Mouse (Mus musculus) intestine, postnatal 0 days (tissue): ENCODE measurements around the gene Aqp6. TPM values are rescaled to one million over a fixed set of nuclear protein-coding genes. Genes with fewer than 3 reads are reported as not detected.
A peak's percentile ranks its signal among the peaks of the same experiment; 100 is the strongest.

Experiments
- ATAC-seq: fragments of 200-750 bp; cut with Nextera tagmentation; 2 replicates; pipeline ENCODE4 v1.8.0; 2017; ENCODE audit warnings: mild to moderate bottlenecking, moderate TSS enrichment, moderate library complexity
- H3K27ac ChIP-seq: fragments of 300-500 bp; sonication (generic); 2 replicates; pipeline ENCODE4 v1.5.1; 2014; ENCODE audit warnings: mild to moderate bottlenecking, low read depth, low read length, moderate library complexity
- H3K27me3 ChIP-seq: fragments of 300-500 bp; sonication (generic); replicated peaks from 2 replicates; pipeline ENCODE4 v1.6.1; 2014; ENCODE audit warnings: low read length, mixed read lengths; ENCODE audit not compliant: control insufficient read depth, insufficient read depth
- H3K36me3 ChIP-seq: fragments of 300-500 bp; sonication (generic); 2 replicates; pipeline ENCODE4 v1.6.1; 2014; ENCODE audit warnings: mild to moderate bottlenecking, moderate library complexity; ENCODE audit not compliant: control insufficient read depth, insufficient read depth
- H3K4me1 ChIP-seq: fragments of 300-500 bp; sonication (generic); replicated peaks from 2 replicates; pipeline ENCODE4 v1.6.1; 2014; ENCODE audit warnings: antibody characterized with exemption, low read length, mixed read lengths; ENCODE audit not compliant: control insufficient read depth, insufficient read depth
- H3K4me2 ChIP-seq: fragments of 300-500 bp; sonication (generic); replicated peaks from 2 replicates; pipeline ENCODE4 v1.6.1; 2014; ENCODE audit warnings: low read depth, mild to moderate bottlenecking, moderate library complexity
- H3K4me3 ChIP-seq: fragments of 300-500 bp; sonication (generic); 2 replicates; pipeline ENCODE4 v1.5.1; 2014; ENCODE audit warnings: low read depth, low read length
- H3K9ac ChIP-seq: fragments of 300-500 bp; sonication (generic); 2 replicates; pipeline ENCODE4 v1.6.1; 2014; ENCODE audit warnings: mild to moderate bottlenecking, low read depth, low read length
- H3K9me3 ChIP-seq: fragments of 300-500 bp; sonication (generic); 2 replicates; pipeline ENCODE4 v1.6.1; 2016; ENCODE audit warnings: mixed run types; ENCODE audit not compliant: control insufficient read depth
- CTCF ChIP-seq: sonication (generic); IDR thresholded peaks from 2 replicates; pipeline ENCODE4 v1.5.1; 2016; ENCODE audit warnings: low read depth, mild to moderate bottlenecking, control low read depth, antibody characterized with exemption, moderate library complexity
- WGBS: fragments of 180-500 bp; shearing (Covaris S2); extraction: QIAGEN DNeasy Blood & Tissue Kit; methylation state at CpG from one replicate; pipeline ENCODE4 v1.1.7; 2014; 5-methylcytosine and 5-hydroxymethylcytosine counted together
- polyA plus RNA-seq: library from polyadenylated mRNA; unstranded; fragments of >200 nt; fragmentation: Nextera tagmentation; extraction: Ambion mirVana; gene quantifications from 2 replicates; pipeline ENCODE4 v1.2.1, GENCODE M21; 2015

Aqp6 gene
- polyA plus RNA-seq, 1 experiment from 2014 or later, result not detected

- H3K4me2 ChIP-seq, result no peak overlapping the region
- no peaks in the 10 kb centered on the region for H3K27me3 ChIP-seq
- no peaks in the 10 kb centered on the region for H3K36me3 ChIP-seq
- H3K9me3 ChIP-seq, result no peaks in the 10 kb centered on the region
- H3K4me1 ChIP-seq, result 0 out of 2 replicates have a peak, but pooled peaks cover 3% of the 10 kb centered on the region
- H3K4me3 ChIP-seq, result no peak overlapping the region
- no peak overlapping the region for H3K27ac ChIP-seq
- H3K9ac ChIP-seq, result no peak overlapping the region
- ATAC-seq, result no peak
- no peak for TF ChIP-seq CTCF
- WGBS, result 34% methylated on average over 4 of the region's 4 CpGs
These were observed 47.1 kb downstream of the Aqp6 start for GRCm38 (mm10) chr15:99648326-99648725.

GRCm38 (mm10) chr15:99649067-99649761, 48.0 kb downstream of the Aqp6 start:
- Histone ChIP-seq H3K9ac (no peak overlapping the region), H3K27me3 (no peaks in the 10 kb centered on the region), H3K4me2 (peak overlapping the region; percentile 95), H3K9me3 (no peaks in the 10 kb centered on the region), H3K4me1 (0 out of 2 replicates have a peak, but pooled peaks cover 3% of the 10 kb centered on the region), H3K36me3 (no peaks in the 10 kb centered on the region), H3K4me3 (no peak overlapping the region), H3K27ac (no peak overlapping the region)
- 0 out of 2 replicates have a peak, but pooled peaks have one; percentile 22 for TF ChIP-seq CTCF
- no peak for ATAC-seq
- 20% methylated on average over 6 of the region's 6 CpGs for WGBS

GRCm38 (mm10) chr15:99650304-99650703, 49.1 kb downstream of the Aqp6 start:
- WGBS, result 15% methylated on average over 2 of the region's 2 CpGs
- Histone ChIP-seq H3K4me2 (peak overlapping the region; percentile 95), H3K4me3 (peak overlapping the region; percentile 71), H3K27me3 (no peaks in the 10 kb centered on the region), H3K9me3 (no peaks in the 10 kb centered on the region), H3K4me1 (0 out of 2 replicates have a peak, but pooled peaks cover 3% of the 10 kb centered on the region), H3K36me3 (no peaks in the 10 kb centered on the region), H3K9ac (no peak overlapping the region), H3K27ac (no peak overlapping the region)
- no peak for TF ChIP-seq CTCF
- ATAC-seq, result no peak

GRCm38 (mm10) chr15:99651163-99651872, 50.1 kb downstream of the Aqp6 start, which contains the start of gene Racgap1:
Racgap1 (minus strand) TSS chr15:99651656.
- no peak for TF ChIP-seq CTCF
- Histone ChIP-seq H3K27me3 (no peaks in the 10 kb centered on the region), H3K27ac (no peak within 1 kb of the TSS), H3K4me1 (no peaks in the 10 kb centered on the region), H3K4me3 (peak within 1 kb of the TSS; percentile 71), H3K4me2 (peak within 1 kb of the TSS; percentile 95), H3K9ac (peak within 1 kb of the TSS; percentile 81), H3K36me3 (no peaks in the 10 kb centered on the region), H3K9me3 (no peaks in the 10 kb centered on the region)
- peak; percentile 96 for ATAC-seq
- under 1% methylated on average over 57 of the region's 68 CpGs for WGBS

- no peak for TF ChIP-seq CTCF
- H3K9ac ChIP-seq, result no peak overlapping the region
- H3K27ac ChIP-seq, result no peak overlapping the region
- H3K9me3 ChIP-seq, result no peaks in the 10 kb centered on the region
- 51% methylated on average over 10 of the region's 10 CpGs for WGBS
- ATAC-seq, result no peak
- no peaks in the 10 kb centered on the region for H3K36me3 ChIP-seq
- H3K27me3 ChIP-seq, result no peaks in the 10 kb centered on the region
- H3K4me3 ChIP-seq, result peak overlapping the region; percentile 71
- H3K4me1 ChIP-seq, result no peaks in the 10 kb centered on the region
- H3K4me2 ChIP-seq, result peak overlapping the region; percentile 95
These were observed 51.0 kb downstream of the Aqp6 start for GRCm38 (mm10) chr15:99651984-99652872.
